Mouse (Mus musculus) right cerebral cortex, adult 2 months (tissue): ENCODE data around the gene Pex5l.

Source experiments
- DNase-seq, 2 experiments: peaks; one replicate each; pipeline ENCODE4 v3.0.0; 2021 to 2022; ENCODE audit warnings: low spot score in 2 of 2

The Pex5l gene

DNA sequence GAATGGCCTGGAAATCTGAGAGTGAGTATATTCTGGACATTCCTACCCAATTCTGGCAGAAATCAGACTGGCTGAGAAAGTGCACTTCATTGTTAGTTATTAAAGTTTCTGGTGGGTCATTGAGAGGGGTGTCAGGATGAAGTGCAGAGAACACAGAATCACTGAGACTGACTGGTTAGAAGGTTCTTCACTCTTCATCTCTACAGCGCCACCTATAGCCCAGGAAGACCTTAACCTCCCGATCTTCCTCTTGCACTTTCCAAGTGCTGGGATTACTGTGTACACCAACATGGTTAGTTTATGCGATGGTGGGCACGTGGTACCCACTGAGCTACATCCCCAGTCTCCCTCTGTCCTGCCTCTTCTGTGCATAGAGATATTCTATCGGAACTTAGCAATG, 195.6 kb downstream of the Pex5l start:
- DNase-seq, result no peak

- DNase-seq, result no peak
Measured at GRCm38 (mm10) chr3:32939802-32940501, 203.1 kb downstream of the Pex5l start.

- no peak for DNase-seq
Measured at GRCm38 (mm10) chr3:32924168-32924567, 218.9 kb downstream of the Pex5l start.

- peak; percentile 56 to 60 for DNase-seq
Measured at GRCm38 (mm10) chr3:32910071-32910551, 232.9 kb downstream of the Pex5l start.

DNA sequence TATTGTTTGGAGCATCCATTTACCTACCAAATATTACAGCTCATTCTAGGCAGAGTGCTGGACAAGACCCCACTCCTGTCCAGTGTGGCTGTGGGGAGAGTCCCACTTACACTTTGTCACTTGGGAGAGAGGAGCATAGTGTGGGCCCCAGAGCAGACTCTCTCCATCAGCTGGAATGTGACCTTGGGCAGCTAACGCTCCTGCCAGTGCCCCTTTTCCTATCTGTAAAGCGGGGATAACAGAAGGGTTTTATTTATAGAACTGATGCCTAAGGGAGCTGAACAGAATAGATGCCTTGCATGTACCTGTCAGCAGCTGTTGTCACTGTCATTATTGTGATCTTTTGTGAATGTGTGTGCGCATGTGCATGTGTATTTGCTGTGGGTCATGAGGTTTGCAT, 234.6 kb downstream of the Pex5l start:
- no peak for DNase-seq

DNA sequence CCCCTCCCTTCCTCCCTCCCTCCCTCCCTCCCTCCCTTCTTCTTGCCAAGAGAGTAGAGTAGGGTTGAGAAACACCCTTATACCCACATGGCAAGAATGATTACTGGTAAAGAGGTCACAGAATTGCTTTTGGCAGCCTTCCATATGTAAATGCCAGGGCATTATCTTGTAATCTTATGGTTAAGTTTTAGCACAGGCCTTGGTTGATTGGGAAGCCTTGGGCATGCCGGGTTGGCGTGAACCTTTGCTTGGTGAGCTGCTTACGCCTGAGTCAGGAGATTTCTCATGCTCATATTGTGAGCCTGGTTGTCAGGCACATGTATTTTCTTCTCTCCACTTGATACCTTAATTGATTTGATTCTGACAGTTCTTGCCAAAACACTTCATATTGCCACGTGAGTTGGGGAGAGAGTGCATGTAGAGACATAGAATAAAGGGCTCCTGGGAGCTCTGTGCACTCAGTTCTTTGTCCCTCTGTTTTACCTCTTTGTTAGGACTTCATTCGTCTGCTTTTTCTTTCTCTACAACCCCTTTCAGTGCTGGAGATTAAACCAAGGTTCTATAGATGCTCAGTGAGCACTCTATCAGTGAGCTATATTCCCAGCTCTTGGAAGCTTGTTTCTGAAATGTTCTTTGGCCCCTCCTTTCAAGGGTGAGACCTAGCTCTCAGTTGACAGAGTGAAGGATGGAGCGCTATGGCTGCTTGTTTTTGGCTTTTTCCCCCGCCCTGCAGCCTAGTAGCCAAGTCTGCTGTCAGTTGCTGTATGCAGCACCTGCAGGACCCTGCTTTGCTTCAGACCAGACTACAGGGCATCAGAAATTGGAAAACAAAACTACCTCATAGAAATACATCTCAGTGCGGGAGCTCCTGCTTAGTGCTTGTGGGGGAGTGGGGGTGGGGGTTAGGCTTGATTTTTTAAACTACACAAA, 236.9 kb downstream of the Pex5l start:
- no peak for DNase-seq

DNA sequence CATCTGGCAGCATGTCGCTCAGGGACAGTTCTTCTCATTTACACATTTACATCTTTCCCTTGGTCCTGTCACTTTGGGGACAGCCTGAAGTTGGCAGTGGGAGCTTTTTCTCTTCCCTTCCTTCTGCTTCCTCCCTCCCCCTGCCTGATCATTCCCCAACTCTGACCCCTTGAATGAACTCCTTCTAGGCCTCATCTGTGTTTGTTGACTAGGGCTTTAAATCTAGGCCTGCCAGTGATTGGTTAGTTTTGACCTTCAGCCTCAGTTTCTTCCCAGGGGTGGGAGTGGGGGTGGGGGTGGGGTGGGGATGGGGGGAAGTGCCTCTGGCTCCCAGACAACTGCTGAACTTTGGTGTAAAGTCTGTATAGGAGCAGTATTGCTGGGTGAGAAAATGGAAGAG, 238.4 kb downstream of the Pex5l start:
- DNase-seq, result no peak

DNA sequence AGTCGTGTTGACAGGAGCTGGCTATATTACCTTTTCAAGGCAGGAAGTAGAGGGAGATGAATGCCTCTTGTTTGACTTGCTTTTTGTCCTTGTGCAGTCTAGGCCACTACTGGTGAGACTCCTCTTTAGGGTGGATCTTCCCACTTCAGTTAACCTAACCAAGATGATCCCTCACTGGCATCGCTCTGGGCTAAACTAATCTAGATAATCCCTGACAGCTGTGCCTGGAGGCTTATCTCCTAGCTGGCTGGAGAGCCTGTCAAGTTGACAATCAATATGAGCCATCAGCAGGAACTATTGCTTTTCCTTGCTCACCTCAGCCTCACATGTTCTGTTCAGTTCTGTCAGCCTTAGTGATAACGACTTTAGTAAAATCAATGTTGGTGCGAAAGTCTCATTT, 239.6 kb downstream of the Pex5l start:
- DNase-seq, result no peak
